Mouse (Mus musculus): ENCODE results near the gene Clp1. TPM values are rescaled to one million over a fixed set of nuclear protein-coding genes. Genes with fewer than 3 reads are reported as not detected.
"Not testable (repeated sequence)": the region's sequence is repeated elsewhere in the genome, so short reads cannot be mapped to it uniquely, and the experiment has no call there.

Gene Clp1
- total RNA-seq, 2 experiments from 2014 or later, result 6.7 TPM

DNA sequence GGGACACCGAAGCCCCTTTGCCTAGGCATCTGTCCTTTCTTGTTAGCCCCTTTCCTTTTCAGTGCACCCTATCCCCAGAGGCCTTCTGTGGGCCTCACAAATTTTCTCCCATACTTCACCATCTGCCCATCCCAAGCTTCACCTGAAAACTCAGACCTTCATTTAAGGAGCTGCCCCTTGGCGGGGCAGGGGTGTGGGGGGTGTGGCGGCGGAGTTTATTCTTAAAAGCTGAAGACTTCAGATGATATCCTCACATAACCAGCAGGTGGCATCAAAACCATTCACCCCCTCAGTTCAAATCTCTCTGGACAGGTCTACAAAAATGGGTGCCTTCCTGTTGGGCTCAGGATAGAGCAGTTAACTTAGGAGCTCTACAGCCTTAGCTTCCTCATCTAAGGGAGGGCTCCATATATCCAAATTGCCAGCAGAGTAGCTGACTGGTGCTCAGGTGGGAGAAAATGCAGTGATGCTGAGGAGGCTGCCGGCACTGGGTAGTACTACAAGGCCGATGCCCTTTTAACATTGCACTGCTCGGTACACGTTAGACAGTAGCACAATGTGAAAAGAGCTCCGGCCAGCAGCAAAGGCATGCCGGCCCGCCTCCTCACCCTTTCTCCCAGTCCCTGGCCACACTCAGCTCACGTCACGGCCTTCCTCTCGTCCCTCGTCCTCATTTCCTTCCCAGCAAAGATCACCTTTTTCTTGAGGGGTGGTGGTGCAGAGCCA is 13.6 kb upstream of the Clp1 start:
- no peak for DNase-seq (ENCODE audit: low spot score in 2 of 2)

- no peak for DNase-seq (ENCODE audit: low spot score in 2 of 2)
These were observed 11.2 kb upstream of the Clp1 start for GRCm38 (mm10) chr2:84738271-84738911.

GRCm38 (mm10) chr2:84737451-84737925 is 10.3 kb upstream of the Clp1 start:
- DNase-seq (ENCODE audit: low spot score in 2 of 2), result no peak

GRCm38 (mm10) chr2:84736312-84737161 is 9.4 kb upstream of the Clp1 start:
- DNase-seq (ENCODE audit: low spot score in 2 of 2), result no peak

DNA sequence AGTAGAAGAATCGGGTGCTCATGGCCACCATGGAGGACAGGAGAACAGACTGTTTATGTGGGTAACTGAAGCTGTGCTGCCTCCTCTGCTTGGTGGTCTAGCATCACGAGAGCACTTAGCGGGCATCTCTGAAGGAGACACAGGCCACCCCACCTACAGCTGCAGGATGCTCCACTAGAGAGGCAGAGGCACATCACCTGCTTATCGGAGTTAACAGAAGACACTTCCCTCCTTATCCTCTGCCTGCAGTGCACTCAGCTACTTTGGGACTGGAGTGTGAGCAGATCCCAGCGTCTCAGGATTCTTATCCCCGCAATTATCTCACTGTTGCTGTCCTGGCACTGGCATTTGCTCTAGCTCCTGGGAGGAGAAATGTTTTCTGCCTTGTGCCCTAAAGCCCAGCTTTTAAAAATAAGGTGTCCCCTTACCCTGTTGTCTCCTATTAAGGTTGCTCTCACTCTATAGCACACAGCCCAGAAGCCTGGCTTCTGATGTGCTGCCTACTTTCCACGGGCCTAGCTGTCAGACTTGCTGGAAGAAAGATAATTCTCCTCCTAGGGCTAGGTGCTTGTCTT is 8.3 kb upstream of the Clp1 start:
- DNase-seq (ENCODE audit: low spot score in 2 of 2), result no peak

- no peak for DNase-seq (ENCODE audit: low spot score in 2 of 2)
These were observed 7.8 kb upstream of the Clp1 start for GRCm38 (mm10) chr2:84734919-84735318.

GRCm38 (mm10) chr2:84734351-84734864 is 7.3 kb upstream of the Clp1 start:
- DNase-seq (ENCODE audit: low spot score in 2 of 2), result peak; percentile 40 to 43

- DNase-seq (ENCODE audit: low spot score in 2 of 2), result peak; percentile 64 to 66
These were observed 6.6 kb upstream of the Clp1 start, which contains the start of gene Ypel4 for GRCm38 (mm10) chr2:84733579-84734300. Ypel4 (plus strand) TSS chr2:84734058.

DNA sequence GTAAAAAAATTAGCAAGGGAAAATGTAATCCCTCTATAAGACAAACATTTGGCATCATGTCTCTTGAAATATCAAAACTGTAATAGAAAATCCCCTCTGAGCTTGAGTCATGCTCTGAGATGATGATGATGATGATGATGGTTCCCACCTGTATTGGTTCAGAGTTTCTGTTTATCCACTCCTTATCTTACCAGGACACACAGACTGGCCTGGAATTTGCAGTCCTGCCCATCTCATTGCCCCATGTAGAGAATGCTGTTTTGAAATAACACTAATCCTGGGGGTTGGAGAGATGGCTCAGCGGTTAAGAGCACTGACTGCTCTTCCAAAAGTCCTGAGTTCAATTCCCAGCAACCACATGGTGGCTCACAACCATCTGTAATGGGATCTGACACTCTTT is 5.2 kb upstream of the Clp1 start:
- no peak for DNase-seq (ENCODE audit: low spot score in 2 of 2)

DNA sequence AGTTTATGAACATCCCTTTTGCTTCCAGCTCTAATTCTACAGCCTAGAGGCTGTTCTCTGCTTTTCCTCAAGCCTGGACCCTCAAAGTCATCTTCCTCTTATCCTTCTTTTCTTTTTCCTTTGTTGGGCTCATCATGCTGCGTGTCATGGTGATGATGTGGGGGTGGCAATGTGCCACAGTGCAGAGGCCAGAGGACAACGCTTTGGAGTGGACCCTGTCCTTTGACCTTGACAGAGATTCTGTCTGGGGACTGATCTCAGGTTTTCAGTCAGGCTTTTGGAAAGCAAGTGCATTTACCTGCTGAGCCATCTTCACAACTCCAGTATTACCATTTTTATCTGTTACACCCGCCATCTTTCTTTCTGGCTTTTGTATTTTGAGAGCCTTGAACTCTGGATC is 4.1 kb upstream of the Clp1 start:
- DNase-seq (ENCODE audit: low spot score in 2 of 2), result no peak

DNA sequence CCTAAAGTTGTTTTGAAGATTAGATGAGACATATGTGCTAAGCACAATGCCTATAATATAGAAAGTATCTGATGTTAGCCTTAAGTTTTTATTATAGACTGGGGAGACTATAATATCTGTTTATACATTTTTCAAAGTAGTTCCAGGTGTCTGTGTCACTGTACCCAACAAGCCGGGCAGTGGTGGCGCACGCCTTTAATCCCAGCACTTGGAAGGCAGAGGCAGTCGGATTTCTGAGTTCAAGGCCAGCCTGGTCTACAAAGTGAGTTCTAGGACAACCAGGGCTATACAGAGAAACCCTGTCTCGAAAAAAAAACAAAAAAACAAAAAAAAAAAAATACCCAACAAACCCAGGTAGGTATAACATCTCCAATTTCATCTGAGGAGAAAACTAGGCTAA is 1.0 kb upstream of the Clp1 start:
- DNase-seq (ENCODE audit: low spot score in 2 of 2), result not testable (repeated sequence)

DNA sequence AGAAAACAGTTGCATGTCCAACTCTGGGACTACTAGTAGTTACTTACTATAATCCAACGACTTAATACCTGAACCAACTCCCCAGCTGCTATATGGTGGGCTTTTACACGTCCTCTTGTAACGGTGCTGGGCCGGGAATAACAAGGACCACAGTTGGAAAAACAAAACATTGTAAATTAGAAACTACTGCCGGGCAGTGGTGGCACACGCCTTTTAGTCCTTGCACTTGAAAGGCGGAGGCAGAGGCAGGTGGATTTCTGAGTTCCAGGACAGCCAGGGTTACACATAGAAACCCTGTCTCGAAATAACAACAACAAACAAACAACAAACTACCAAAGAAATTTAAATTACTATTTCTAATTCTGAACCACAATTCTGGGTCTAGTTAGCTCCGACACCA is 434 bp downstream of the Clp1 start:
- DNase-seq (ENCODE audit: low spot score in 2 of 2), result no peak

DNA sequence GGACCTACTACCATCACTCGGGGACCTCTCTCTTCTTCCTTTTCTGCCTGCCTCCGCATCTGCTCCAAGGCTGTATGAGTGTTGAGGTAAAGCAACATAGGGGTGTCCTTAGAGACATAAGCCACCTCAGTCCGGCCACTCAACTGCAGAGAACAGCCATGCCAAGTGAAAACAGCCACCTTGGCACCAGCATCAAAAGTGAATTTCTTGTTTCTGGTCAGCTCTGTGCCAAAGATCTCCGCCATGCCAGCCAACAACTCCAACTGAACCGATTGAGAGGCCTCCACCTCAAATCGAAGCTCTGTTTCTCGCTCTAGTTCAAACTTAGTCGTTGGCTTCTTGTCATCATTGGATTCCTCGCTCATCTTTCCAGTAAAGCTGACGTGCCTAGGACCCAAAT is 1.4 kb downstream of the Clp1 start:
- DNase-seq (ENCODE audit: low spot score in 2 of 2), result no peak

DNA sequence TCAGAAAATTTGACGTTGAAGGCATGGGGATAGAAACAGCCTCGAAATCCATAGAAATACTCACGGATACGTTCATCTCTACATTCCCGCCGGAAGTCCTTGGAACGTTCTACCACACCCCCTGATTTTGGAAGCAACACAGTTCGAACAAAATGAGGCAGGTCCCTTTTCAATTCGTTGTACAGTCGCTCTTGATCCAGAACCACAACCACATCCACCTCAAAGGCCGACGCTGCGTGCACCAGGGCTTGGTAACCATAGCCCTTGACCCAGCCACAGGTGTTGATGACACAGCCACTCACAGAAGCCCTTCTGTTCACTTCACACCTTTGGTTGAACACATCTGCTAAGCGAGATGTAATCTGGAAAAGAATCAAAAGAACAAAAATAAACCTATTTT is 3.3 kb downstream of the Clp1 start:
- DNase-seq (ENCODE audit: low spot score in 2 of 2), result no peak

DNA sequence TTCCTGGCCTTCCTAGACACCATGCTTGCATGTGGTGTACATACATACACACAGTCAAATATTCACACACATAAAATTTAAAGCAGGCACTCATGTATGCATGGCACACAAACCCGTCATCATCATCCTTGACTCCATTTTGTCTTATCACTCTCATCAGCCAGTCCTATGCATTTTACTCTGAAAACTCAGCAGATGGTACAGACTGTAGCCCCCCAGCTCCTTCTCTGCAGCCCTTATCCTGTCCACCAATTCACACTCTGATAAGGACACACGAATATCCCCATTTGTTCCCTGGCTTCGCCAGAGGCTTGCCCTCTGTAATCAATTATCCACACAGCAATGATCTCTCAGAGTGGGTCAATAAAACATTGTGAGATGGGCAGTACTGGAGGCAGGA is 6.0 kb downstream of the Clp1 start:
- DNase-seq (ENCODE audit: low spot score in 2 of 2), result no peak

DNA sequence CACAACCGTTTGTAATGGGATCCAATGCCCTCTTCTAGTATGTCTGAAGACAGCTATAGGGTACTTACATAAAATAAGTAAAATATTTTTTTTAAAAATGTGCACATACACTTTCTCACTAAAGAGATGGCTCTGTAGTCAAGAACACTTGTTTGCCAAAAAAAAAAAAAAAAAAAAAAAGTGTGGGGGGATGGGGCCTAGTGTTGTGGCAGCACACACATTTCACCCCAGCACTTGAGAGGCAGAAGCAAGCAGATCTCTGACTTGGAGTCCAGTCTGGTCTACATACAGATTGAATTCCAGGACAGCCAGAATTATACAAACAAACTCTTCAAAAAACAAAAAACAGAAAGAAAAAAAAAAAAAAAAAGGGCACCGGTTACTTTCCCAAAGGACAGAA is 6.4 kb downstream of the Clp1 start:
- no peak for DNase-seq (ENCODE audit: low spot score in 2 of 2)

- DNase-seq (ENCODE audit: low spot score in 2 of 2), result no peak
These were observed 9.8 kb downstream of the Clp1 start for GRCm38 (mm10) chr2:84717357-84717756.

GRCm38 (mm10) chr2:84716423-84717355 is 10.5 kb downstream of the Clp1 start:
- DNase-seq (ENCODE audit: low spot score in 2 of 2), result no peak

DNA sequence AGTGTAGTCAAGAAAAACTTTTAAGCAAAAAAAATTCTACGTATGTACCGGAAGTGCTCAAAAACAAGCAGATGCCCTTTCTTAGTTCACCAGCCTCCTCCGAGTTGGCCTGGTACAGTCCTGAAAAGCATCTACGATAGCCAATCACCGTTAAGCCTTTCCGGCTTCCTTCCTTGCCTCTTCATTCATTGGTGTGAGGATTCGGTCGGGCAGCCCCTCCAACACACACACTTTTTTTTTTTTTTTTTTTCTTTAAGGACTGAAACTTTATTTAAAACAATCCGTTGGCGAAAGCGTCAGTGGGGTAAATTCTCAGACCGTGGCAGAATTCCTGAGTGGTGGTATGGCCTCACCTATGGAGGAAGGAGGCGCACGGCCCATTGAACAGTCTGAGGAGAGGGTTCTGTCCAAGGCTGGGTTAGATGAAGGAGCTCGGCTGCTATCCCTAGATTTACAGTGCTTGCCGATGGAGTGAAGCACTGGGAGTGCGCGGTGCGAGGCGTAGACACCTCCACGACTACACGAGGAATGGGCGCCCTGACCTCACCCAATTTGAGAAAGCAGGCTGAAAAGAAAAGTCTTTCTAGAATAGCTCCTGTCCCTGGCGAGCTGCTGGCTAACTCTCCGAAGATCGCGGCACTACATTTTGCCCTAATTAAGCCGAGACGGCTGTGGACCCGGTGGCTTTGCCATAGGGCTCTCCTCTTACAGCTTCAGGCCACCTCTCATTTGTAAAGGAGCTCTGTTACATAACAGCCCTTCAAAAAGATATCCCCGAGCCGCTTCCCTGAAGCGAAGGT is 11.4 kb downstream of the Clp1 start:
- DNase-seq (ENCODE audit: low spot score in 2 of 2), result peak; percentile 74 to 95
